Mouse (Mus musculus) adrenal gland, adult 2 months (tissue): ENCODE results near the gene Pou6f2. TPM values are rescaled to one million over a fixed set of nuclear protein-coding genes. Genes with fewer than 3 reads are reported as not detected.

Experiments used
- DNase-seq: peaks from one replicate; pipeline ENCODE4 v3.0.0; 2021
- polyA plus RNA-seq: library from polyadenylated mRNA; depleted of rRNA; stranded (reverse); fragments of >200 nt; gene quantifications from 2 replicates; pipeline ENCODE4 v1.2.3, GENCODE M21; 2012
- total RNA-seq, 2 experiments: library from RNA; stranded (reverse); gene quantifications; 2 replicates each; pipeline ENCODE4 v1.2.3; 2021

The Pou6f2 gene
- total and polyA plus RNA-seq, 3 experiments: not detected

DNA sequence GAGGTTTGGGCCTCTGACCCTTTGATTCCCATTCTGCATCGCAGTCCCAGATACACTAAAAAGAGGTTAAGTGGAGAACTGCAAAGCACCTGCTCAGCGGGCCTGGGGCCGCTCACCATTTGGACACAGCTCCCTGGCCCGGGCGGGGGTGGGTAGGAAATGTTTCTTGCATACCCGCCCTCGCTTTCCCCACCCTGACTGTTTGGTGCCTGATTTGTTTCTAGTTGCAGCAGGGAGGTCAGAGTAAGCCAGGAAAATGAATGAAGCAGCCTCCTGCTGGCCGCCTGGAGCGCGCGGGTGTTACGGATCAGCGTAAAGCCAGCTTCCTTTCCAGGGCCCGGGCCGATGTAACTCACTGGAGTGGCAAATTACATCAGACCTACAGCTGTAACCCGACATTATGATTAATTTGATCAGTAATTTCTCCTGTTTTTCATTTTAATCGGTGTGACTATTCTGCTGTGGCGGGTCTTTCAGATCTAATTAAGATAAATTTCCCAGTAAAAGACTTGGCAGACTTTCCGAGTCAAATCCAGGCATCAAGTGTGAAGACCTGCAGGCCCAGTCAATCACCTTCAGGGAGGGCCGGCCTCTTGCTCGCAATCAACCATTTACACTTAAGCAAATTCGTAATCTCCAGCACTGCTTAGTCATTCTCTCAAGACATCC is 178.8 kb downstream of the Pou6f2 start:
- DNase-seq: peak; percentile 6

DNA sequence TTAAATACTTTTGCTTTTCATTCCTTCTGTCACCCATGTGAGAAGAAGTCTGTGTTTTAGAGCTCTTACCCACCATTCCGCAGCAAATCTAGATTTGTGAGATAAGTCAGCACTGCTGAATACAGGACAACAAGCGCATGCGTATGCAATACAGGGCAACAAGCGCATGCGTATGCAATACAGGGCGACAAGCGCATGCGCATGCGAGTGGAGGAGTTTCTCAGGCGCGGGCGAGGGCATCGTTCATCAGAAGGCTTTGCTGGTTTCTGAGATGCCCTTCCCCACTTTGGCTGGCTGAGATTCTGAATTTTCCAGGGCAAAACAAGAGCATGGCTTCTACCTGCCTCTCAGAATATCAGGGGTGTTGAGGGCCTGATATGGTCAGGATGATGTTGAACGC is 186.2 kb downstream of the Pou6f2 start:
- DNase-seq: no peak

DNA sequence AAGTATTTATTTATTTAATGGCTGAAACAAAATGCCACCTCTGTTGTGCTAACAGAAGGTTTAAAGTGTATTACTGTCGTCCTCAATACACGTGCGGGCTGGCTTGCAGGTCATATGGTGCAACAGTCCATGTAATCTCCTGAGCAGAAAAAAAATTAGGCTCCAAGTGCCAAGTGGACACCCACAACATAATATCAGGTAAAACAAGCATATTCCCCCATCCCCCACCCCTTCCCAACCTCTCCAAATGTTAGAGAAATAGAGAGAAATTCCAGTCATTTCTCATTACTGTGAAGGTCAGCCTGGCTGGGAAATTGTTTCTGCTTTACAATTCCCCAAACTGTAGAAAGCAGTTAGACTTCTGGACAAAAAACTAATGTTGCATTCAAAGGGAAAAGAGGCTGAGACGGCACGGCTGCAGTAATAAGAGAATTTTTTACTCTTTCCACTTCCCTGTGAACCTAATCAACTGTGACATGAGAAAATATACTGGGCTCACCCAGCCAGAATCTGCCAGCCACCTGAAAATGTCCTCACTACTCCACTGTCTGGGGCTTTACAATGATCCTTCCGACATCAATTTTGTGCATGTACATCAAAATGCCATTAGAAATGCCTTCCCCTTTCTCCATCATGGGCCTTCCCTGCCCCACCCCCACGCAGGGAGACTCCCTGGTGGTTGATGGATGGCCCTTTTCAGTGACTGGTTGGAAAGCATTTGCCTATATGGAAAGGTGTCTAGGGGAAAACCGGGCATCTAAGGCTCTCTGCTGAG is 192.8 kb downstream of the Pou6f2 start:
- no peak for DNase-seq

DNA sequence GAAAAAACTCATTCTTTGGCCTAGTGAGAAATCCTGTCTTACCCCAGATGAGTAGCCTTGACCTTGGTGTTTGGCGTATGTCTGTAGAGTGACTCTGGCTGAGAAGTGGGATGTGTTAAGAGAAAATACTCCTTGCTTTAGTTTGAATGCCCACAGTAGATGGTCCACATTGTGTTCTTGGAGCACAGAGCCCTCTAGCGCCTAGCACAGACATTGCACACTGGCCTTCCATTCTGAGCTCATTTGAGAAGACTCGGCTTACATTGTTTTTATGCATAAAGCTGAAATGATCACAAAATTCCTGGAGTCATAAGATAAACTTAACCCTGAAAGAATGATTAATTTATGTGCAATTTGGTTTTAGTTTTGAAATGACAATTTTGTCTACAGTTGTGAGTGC is 223.5 kb downstream of the Pou6f2 start:
- peak; percentile 24 for DNase-seq

DNA sequence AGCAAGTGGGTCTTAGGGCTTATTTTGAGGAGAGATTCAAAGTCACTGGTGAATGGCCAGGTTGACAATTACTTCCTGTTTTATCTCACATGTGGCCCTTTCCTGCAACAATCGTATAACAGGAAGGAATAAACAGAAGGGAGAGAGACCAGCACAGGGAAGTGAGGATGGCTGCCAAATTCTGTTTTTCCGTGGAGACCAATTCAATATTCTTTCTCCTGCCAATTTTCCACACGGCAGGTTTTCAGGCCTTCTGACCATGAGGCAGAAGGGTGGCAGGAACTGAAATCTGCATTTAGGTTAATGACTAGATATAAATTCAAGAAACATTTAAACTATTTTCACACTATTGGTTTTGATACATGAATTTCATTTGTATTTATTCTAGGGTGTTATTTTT is 224.5 kb downstream of the Pou6f2 start:
- DNase-seq: no peak

DNA sequence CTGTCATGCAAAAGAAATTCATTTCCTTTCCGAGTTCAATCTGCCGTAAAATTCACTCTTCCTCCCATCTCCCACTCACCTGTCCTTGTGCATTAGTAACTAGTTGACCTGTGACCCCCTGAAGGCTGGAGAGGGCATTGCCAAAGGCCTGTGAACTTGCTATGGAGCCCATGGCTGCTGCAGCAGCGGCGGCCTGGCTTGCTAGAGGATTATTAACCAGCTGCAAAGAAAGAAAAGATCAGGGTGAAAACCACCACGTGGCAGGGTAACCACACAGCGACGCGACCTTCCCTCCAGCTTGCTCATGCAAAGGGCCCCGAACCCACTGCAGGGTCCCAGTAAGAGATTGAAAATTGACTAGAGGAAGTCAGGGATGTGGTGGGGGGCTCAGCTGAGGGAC is 225.2 kb downstream of the Pou6f2 start:
- DNase-seq: peak; percentile 18

DNA sequence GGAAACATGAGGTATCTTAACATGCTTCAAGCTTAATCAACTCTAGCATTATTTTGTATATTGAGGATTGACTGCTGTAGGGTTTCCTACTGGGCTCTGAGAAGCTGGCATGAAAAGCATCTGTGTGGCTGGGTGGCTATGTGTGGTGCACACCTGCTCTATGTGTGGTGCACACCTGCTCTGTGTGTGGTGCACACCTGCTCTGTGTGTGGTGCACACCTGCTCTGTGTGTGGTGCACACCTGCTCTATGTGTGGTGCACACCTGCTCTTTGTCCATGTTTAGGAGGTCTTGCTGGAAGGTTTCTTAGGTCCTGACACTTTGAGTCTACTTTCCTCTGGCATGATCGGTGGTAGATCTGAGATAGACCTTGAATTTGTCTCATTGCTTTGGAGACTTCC is 233.3 kb downstream of the Pou6f2 start:
- DNase-seq: no peak

DNA sequence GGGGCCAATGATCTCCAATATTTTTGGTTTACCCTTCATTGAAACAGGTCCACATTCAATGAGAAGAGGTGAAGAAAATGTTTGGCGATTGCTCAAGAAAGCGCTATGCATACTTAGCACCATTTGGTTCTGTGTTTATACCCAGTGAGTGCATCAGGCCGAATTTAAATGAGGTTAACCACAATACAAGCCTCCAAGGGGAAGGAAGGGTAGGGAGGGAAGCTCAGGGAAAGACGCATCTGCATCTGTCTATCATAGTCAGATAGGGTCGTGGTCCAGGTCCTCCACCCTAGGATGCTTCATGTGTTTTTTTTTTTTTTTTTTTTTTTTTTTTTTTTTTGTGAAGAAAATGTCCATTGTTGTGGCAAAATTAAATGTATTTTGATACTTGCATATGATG is 236.9 kb downstream of the Pou6f2 start:
- no peak for DNase-seq

DNA sequence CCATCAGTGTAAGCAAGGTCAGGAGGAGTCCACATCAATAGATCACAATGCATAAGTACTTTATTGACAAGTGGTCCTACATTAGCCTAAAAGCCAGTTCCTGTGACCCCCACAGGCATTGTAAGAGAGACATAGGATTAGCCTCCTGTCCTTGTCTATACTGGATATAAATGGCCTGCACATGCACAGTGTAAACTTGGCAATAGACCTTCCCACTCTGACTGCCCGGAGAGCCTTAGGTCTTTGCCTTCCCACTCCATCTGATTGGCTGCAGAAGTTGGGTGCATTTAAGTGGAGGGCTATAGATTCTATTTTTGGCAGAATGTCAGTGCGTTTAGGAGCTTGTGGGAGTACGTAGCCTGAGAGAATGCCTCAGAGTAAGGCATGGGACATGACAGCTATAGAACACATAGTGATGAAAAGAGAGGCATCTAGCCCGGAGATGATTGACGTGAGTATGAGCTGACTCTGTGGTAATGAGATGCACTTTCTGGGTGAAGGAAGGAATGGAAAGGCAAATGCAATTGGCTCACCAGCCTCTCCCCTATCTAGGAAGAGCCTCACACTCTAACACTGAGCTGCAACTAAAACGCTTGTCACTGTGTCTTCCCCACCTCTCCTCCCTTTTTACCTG is 243.4 kb downstream of the Pou6f2 start:
- no peak for DNase-seq

DNA sequence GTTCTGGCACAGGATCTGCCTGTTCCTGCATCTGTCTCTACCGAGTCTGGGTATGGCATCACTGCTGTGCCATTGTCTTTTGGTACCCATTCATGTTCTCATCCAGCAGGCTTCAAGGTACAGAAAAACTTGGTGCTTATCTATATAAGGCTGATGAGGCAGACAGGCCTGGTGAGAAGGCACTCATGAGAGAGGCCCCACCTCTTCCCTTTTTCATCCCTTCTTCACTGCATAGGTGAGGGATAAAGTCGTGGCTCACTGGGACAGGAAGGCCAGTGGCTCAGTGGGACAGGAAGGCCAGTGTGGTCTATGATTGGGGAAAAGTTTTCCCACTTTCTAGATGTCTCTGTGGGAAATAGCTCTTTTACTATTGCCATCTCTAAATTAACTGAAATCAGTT is 263.8 kb downstream of the Pou6f2 start:
- DNase-seq: no peak

DNA sequence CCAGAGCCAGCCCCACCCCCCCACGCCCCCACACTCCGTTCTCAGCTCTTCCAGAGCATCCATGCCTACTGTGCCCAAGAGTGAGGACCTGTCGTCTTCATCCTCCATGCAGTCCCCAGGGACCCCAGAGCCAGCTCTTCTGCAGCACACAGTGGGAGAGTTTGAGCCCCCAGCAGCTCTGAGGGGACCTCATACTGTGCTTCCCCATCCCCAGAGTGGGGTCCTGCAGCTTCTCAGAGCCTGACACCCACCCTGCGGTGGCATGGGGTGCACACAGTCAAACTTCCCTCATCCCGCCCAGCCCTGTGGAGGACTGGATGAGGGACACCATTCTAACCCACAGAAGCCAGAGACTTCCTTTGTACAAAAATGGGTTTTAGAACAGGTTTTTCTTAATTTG is 264.3 kb downstream of the Pou6f2 start:
- DNase-seq: no peak

DNA sequence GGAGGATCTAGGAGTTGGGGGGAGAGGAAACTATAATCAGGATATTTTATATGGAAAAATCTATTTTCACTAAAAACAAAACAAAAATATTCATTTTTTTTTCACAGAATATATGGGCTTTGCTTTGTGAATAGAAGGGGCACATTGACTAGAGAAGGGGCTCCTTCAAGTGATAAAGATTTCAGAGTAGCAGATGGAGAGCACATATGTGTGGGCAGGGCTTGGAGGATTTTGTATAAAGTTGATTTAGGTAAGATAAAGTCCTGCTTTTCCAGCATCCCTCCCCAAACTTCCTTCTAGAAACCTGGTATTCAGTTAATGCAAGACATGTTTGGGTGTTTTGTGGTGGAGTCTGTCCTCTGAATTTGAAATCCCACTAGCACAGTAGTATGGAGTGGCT is 266.2 kb downstream of the Pou6f2 start:
- DNase-seq: no peak

DNA sequence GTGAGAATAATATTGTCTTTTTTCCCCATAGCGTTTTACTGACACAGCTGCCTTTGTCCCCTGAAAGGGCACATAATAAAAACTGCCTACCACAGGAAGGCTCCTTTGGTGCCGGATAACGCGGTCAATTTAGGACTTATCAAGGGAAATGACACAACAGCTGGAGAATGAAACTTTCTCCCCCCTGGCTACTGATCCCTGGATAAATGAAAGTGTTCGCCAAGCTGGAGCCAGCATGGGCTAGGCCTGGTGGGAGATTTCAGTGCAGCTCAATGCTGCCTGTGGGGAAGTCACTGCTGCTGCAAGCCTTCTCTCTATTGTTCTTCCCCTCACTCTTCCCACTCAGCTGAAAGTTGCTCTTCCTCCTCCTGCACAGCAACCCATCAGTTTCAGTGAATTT is 267.8 kb downstream of the Pou6f2 start:
- DNase-seq: no peak

DNA sequence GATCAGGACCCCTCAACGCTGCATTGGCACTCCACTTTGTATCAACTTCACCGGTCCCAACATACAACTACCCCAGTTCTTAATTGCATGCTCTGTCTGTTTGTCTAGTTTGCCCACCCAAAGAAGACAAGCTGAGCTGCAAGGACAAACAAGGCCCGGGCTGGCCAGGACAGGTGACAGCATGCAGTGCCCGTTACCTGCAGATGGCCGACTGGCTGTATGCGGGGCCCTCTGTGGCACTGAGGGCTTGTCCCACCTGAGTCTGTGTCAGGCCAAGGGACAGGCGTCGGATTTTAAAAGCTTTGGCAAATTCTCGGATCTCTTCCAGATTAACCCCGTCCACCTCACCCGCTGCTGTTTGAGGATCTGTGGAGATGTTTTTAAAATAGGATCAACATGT is 268.7 kb downstream of the Pou6f2 start:
- no peak for DNase-seq

DNA sequence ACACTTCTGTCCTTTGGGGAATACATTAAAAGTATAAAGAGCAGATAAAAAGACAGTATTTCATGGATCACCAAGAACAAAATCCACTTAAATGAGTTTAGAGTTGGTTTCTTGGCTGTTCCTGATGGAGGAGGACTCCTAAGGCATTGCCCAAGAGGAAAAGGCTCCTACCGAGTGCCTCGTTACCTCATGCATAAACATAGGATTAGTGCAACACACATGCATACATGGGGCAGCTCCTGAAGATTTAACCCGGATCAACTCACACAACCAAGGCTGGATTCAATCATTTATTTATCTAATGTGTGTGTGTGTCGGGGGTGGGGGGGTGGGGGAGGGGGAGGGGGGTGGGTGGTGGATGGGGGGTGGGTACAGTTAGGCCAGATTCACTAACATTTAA is 269.4 kb downstream of the Pou6f2 start:
- DNase-seq: no peak

DNA sequence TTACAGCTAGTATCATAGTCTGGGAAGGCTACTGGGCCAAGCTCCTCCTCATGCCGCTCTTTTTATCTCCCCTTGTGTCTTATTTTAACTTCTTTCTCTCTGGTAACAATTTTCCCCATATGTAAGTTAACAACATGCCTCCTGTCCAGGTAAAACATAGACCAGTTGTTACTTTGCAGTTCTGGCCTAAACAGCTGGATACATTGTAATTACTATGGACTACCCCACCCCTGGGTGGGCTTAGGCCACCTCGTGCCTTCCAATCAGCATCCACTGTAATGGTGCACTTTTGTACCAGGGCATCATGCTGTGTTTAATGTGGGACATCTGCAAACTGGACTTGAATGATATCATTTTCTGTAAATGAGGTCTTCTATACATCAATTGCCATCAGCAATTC is 271.4 kb downstream of the Pou6f2 start:
- DNase-seq: no peak

DNA sequence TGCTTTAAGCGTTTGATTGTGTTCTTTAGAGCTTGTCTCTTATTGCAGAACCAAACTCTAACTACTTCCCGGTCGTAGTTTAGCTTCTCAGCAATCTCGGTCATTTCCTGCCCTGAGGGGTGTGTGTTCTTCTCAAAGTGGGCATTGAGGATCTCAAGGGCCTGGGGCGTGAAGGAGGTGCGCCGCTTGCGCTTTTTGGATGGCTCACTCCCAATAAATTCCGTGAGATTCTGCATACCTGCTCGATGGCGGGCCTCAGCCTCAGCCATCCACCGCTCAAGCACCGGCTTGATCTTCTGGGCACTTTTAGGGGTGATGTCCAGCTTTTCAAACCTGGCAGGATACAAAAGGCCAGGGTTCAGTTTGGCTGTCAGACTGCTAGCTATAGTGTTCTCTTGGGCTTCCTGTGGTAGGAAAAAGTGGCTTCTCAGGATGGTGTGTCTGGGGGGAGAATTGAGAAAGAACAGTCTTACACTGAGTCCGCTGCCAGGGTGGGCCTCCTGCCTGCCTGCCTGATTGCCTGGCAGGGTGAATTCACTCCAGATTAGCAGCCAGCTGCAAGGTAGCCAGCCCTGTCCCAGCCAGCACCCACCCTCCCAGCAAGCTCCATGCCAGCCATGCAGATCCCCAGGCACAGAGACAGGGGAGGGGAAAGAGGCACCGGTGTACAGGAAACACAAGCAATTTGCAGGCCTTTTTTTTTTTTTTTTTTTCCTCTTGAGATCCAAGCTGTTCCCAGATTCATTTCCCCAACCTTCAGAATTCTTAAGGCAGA is 272.1 kb downstream of the Pou6f2 start:
- no peak for DNase-seq

DNA sequence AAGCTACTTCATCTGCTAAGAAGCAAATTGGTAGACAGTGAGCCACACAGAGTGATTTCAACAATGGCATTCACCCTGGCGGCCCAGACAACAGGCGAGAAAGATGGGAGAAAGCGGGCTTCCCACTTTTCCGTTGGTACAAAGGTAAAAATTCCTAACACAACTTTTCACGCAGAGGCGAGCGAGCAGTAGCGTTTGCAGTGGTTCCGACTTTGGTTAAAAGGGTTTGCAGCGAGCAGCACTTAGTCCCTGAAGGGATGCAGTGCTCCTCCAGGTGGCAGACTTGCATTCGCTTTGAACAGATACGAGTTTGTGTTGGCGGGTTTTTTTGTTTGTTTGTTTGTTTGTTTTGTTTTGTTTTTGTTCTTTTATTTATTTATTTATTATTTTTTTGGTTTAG is 273.1 kb downstream of the Pou6f2 start:
- peak; percentile 15 for DNase-seq

DNA sequence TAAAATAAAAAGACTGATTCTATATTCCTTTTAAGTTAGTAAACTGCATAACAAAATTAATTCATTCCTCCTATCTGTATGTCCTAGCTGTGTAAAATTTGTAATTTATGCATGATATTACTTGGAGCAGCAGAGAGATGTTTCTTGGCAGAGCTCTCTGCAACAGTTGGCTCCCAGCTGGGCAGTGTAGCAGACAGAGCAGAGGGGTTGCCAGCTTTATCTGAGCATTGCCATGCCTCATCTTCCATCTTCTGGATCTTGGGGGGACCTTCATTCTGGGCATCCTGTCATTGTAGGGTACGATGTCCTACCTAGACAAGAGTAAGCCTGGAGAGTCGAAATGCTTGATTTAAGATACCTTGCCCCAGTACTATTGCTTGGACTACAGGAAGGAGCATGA is 277.1 kb downstream of the Pou6f2 start:
- DNase-seq: no peak

DNA sequence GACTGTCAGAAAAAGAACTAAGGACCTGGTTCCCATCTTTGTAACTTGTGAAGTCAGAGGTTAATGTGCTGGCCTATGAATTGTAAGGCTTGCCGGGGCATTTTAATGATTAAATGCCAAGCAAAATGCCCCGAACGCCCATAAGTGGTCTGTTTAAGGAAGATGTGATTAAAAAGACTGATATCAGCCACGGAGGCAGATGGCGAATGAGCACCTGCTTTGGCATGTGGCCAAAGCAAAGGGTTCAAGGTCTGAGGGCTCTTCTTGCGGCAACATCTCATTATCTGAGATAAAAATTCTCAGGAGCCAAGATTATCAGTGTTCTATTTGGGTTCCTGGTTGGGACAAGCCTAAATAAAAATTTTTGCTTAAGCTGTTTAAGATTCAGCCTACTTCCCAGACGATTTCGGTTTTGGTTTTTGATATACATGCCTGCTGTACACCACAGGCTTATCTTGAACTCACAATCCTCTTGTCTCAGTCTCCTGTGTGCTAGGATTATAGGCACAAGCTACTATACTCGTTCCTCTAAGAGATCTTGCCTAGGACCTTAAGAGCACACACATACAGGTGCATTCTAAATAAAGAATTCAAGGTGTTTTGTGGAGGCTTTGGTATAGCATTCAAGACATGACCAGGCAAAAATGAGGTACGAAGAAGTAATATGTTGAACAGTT is 315.9 kb downstream of the Pou6f2 start:
- DNase-seq: no peak
